Mouse (Mus musculus): ENCODE measurements around the gene Tcp10c. TPM values are rescaled to one million over a fixed set of nuclear protein-coding genes. Genes with fewer than 3 reads are reported as not detected.
"Not testable (repeated sequence)": the region's sequence is repeated elsewhere in the genome, so short reads cannot be mapped to it uniquely, and the experiment has no call there.

The Tcp10c gene
- polyA plus RNA-seq, 1 experiment from 2014 or later: not detected

DNA sequence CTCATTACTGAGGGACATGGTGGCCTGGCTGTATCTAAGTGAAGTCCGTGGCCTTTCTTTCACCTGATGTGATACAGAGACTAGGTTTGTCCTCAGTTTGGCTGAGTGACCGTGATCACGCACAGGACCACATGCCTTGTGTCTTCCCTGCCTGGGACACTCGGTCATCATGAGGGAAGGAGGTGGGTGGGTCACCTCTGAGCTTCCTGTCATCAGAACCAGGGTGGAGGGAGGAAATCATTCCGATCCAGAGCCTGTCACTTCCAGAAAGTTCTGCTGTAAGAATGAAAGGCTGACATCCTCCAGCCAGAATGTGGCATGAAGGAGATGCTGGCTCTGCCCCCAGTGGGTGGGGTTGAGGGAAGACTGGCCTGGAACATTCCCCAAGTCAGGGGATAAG lies 45.6 kb downstream of the Tcp10c start:
- H3K4me1 ChIP-seq (ENCODE audit: control insufficient read depth in 2 of 2, insufficient read depth in 2 of 2, low read length in 2 of 2); ATAC-seq (ENCODE audit: insufficient number of reproducible peaks, insufficient read depth, low FRiP score, low read depth); H3K4me2 ChIP-seq (ENCODE audit: low read length); H3K36me3 ChIP-seq (ENCODE audit: control insufficient read depth, insufficient read depth, low read length); H3K9ac ChIP-seq (ENCODE audit: low read length); H3K4me3 ChIP-seq (ENCODE audit: control insufficient read depth in 1 of 2, insufficient read depth in 1 of 2, low read depth in 1 of 2, low read length in 2 of 2); H3K27ac ChIP-seq (replicated peaks in 1 of 2; ENCODE audit: control insufficient read depth in 1 of 2, insufficient read depth in 1 of 2, low read depth in 2 of 2, low read length in 2 of 2); H3K27me3 ChIP-seq (ENCODE audit: control insufficient read depth, insufficient read depth, low read length): not testable (repeated sequence)
- 75% methylated on average over 4 of the region's 5 CpGs for WGBS
- H3K9me3 ChIP-seq (ENCODE audit: control insufficient read depth, low read length): peaks cover 11% of the 10 kb centered on the region

DNA sequence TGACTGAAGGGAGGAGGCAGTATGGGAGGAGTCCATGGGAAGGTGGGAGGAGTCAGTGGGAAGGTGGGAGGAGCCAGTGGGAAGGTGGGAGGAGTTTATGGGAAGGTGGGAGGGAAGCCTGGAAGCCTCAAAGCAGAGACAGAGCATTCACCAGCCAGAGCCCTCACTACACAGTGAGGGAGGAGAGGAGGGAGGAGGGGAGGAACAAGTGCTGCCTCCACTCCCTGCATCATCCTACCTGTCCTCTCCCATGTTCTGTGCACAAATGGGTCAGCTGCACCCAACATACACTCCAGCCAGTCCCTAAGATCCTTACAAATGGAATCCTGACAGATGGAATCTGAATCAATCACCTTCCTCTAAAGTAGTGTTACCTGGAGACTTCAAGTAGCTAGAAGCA lies 47.7 kb downstream of the Tcp10c start:
- not testable (repeated sequence) for H3K36me3 ChIP-seq (ENCODE audit: control insufficient read depth, insufficient read depth, low read length); H3K4me3 ChIP-seq (ENCODE audit: control insufficient read depth in 1 of 2, insufficient read depth in 1 of 2, low read depth in 1 of 2, low read length in 2 of 2); H3K27me3 ChIP-seq (ENCODE audit: control insufficient read depth, insufficient read depth, low read length); H3K4me2 ChIP-seq (ENCODE audit: low read length); H3K9me3 ChIP-seq (ENCODE audit: control insufficient read depth, low read length); H3K27ac ChIP-seq (replicated peaks in 1 of 2; ENCODE audit: control insufficient read depth in 1 of 2, insufficient read depth in 1 of 2, low read depth in 2 of 2, low read length in 2 of 2); H3K9ac ChIP-seq (ENCODE audit: low read length); ATAC-seq (ENCODE audit: insufficient number of reproducible peaks, insufficient read depth, low FRiP score, low read depth); H3K4me1 ChIP-seq (ENCODE audit: control insufficient read depth in 2 of 2, insufficient read depth in 2 of 2, low read length in 2 of 2)

DNA sequence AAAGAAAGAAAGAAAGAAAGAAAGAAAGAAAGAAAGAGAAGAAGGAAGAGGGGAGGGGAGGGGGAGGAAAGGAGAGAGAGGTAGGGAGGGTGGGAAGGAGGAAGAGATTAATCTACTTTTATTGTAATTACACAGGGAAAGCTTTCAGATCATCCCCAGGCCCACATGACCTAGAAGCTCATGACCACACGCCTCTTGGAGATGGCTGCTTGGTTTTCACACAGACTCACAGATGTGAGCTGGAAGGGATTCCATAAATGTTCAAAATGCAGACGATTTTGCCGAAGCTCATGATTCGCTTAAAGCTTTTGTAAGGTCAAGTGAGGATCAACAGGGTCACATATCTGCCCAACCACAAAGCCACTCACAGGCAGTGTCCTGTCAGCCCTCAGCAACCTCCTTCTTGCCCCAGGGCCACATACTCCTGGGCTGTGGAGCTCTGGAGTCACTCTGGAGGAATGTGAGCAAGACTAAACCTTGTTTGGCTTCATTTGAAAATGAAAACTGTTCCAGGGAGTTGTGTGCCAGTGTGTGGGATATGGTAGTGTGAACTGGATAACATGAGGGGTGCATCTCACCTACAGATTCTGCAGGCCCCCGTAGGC lies 49.3 kb downstream of the Tcp10c start:
- H3K9ac ChIP-seq (ENCODE audit: low read length); H3K36me3 ChIP-seq (ENCODE audit: control insufficient read depth, insufficient read depth, low read length); H3K27me3 ChIP-seq (ENCODE audit: control insufficient read depth, insufficient read depth, low read length); ATAC-seq (ENCODE audit: insufficient number of reproducible peaks, insufficient read depth, low FRiP score, low read depth); H3K4me1 ChIP-seq (ENCODE audit: control insufficient read depth in 2 of 2, insufficient read depth in 2 of 2, low read length in 2 of 2); H3K4me3 ChIP-seq (ENCODE audit: control insufficient read depth in 1 of 2, insufficient read depth in 1 of 2, low read depth in 1 of 2, low read length in 2 of 2); H3K27ac ChIP-seq (replicated peaks in 1 of 2; ENCODE audit: control insufficient read depth in 1 of 2, insufficient read depth in 1 of 2, low read depth in 2 of 2, low read length in 2 of 2); H3K4me2 ChIP-seq (ENCODE audit: low read length); H3K9me3 ChIP-seq (ENCODE audit: control insufficient read depth, low read length): not testable (repeated sequence)
- 70% methylated on average over 5 of the region's 5 CpGs for WGBS

DNA sequence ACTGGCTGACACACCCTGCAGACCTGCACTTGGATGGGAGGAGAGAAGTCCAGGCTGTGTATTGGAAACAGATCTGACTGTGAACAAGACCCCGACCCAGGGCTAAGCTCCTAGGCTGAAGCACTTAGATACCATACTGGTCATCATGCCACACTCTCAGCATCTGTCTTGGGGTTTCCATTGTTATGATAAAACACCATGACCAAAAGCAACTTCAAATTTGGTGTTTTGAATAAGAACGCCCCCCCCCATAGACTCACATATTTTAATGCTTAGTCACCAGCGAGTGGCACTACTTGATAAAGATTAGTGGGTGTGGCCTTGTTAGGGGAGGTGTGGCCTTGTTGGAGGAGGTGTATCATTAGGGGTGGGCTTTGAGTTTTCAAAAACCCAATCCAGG lies 51.7 kb downstream of the Tcp10c start:
- not testable (repeated sequence) for H3K4me3 ChIP-seq (ENCODE audit: control insufficient read depth in 1 of 2, insufficient read depth in 1 of 2, low read depth in 1 of 2, low read length in 2 of 2); H3K9me3 ChIP-seq (ENCODE audit: control insufficient read depth, low read length); H3K9ac ChIP-seq (ENCODE audit: low read length); H3K4me1 ChIP-seq (ENCODE audit: control insufficient read depth in 2 of 2, insufficient read depth in 2 of 2, low read length in 2 of 2); ATAC-seq (ENCODE audit: insufficient number of reproducible peaks, insufficient read depth, low FRiP score, low read depth); H3K36me3 ChIP-seq (ENCODE audit: control insufficient read depth, insufficient read depth, low read length); H3K4me2 ChIP-seq (ENCODE audit: low read length); H3K27me3 ChIP-seq (ENCODE audit: control insufficient read depth, insufficient read depth, low read length); H3K27ac ChIP-seq (replicated peaks in 1 of 2; ENCODE audit: control insufficient read depth in 1 of 2, insufficient read depth in 1 of 2, low read depth in 2 of 2, low read length in 2 of 2)
- WGBS: 67% methylated on average over 3 of the region's 3 CpGs

DNA sequence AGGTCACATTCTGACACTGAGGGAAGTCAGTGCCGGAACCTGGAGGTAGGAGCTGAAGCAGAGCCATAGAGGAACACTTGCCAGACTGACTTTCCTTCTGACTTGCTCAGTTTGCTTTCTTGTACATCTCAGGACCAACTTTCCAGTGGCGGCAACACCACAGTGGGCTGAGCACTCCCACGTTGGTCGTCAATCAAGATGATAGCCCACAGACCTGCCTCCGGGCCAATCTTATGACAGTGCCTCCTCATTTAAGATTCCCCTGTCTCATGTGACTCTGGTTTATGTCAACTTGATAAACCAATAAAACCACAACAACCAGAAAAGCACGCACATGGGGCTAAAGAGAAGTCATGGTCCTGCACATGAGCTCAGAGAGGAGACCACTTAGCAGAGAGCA lies 52.3 kb downstream of the Tcp10c start:
- H3K9ac ChIP-seq (ENCODE audit: low read length); ATAC-seq (ENCODE audit: insufficient number of reproducible peaks, insufficient read depth, low FRiP score, low read depth); H3K36me3 ChIP-seq (ENCODE audit: control insufficient read depth, insufficient read depth, low read length); H3K4me1 ChIP-seq (ENCODE audit: control insufficient read depth in 2 of 2, insufficient read depth in 2 of 2, low read length in 2 of 2); H3K4me2 ChIP-seq (ENCODE audit: low read length); H3K4me3 ChIP-seq (ENCODE audit: control insufficient read depth in 1 of 2, insufficient read depth in 1 of 2, low read depth in 1 of 2, low read length in 2 of 2); H3K27me3 ChIP-seq (ENCODE audit: control insufficient read depth, insufficient read depth, low read length); H3K27ac ChIP-seq (replicated peaks in 1 of 2; ENCODE audit: control insufficient read depth in 1 of 2, insufficient read depth in 1 of 2, low read depth in 2 of 2, low read length in 2 of 2); H3K9me3 ChIP-seq (ENCODE audit: control insufficient read depth, low read length): not testable (repeated sequence)
- WGBS: 79% methylated on average over 5 of the region's 6 CpGs

DNA sequence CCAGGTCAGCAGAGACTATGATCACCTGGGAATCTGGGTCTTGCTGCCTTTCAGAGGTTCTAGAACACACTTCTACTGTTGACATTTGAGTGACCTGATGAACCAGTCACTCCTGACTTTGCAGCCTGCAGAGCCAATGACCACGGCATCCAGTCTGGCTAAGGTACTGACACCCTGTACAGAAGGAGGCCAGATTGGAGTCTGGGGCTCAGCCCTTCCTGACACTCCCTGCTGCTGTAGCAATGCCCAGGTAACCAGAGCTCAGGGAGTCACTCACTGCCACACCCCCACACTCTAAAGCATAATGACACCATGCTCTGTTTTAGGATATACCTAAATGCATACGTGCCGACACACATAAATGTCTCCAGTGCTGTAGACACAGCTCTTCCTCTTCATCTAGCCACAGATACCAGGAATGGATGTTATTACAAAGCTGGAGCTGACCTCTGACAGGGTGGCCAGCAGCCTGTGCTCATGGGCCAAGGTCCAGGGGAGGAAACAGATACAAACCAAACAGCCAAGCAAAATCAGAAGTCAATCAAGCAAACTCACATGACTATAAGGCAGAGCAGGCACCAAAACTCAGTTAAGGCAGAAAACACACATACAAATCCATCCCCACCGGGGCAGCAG lies 53.4 kb downstream of the Tcp10c start:
- H3K4me3 ChIP-seq (ENCODE audit: control insufficient read depth in 1 of 2, insufficient read depth in 1 of 2, low read depth in 1 of 2, low read length in 2 of 2); H3K27ac ChIP-seq (replicated peaks in 1 of 2; ENCODE audit: control insufficient read depth in 1 of 2, insufficient read depth in 1 of 2, low read depth in 2 of 2, low read length in 2 of 2); H3K9me3 ChIP-seq (ENCODE audit: control insufficient read depth, low read length); H3K4me2 ChIP-seq (ENCODE audit: low read length); H3K9ac ChIP-seq (ENCODE audit: low read length); H3K4me1 ChIP-seq (ENCODE audit: control insufficient read depth in 2 of 2, insufficient read depth in 2 of 2, low read length in 2 of 2); H3K27me3 ChIP-seq (ENCODE audit: control insufficient read depth, insufficient read depth, low read length); H3K36me3 ChIP-seq (ENCODE audit: control insufficient read depth, insufficient read depth, low read length): not testable (repeated sequence)
- peak; percentile 54; the same call in 1 of the 2 replicates for ATAC-seq (ENCODE audit: insufficient number of reproducible peaks, insufficient read depth, low FRiP score, low read depth)
- 89% methylated on average over 3 of the region's 4 CpGs for WGBS

DNA sequence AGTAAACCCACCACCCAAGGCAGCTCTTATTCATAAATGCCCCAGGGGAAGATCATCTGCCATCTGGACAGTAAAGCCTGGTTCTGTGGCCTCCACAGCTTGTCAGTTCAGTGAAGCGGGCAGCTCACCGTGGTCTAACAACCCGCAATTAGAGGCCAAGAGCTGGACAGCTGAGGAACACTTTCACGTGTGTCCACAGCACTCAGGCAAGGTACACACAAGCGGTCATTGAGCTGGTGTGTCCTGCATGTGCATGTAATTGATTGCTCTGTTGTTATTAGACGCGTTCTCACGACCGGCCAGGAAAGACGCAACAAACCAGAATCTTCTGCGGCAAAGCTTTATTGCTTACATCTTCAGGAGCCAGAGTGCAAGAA lies 53.9 kb downstream of the Tcp10c start:
- H3K36me3 ChIP-seq (ENCODE audit: control insufficient read depth, insufficient read depth, low read length); H3K9me3 ChIP-seq (ENCODE audit: control insufficient read depth, low read length); H3K4me2 ChIP-seq (ENCODE audit: low read length); H3K27ac ChIP-seq (replicated peaks in 1 of 2; ENCODE audit: control insufficient read depth in 1 of 2, insufficient read depth in 1 of 2, low read depth in 2 of 2, low read length in 2 of 2); H3K27me3 ChIP-seq (ENCODE audit: control insufficient read depth, insufficient read depth, low read length); H3K4me3 ChIP-seq (ENCODE audit: control insufficient read depth in 1 of 2, insufficient read depth in 1 of 2, low read depth in 1 of 2, low read length in 2 of 2); H3K9ac ChIP-seq (ENCODE audit: low read length); ATAC-seq (ENCODE audit: insufficient number of reproducible peaks, insufficient read depth, low FRiP score, low read depth); H3K4me1 ChIP-seq (ENCODE audit: control insufficient read depth in 2 of 2, insufficient read depth in 2 of 2, low read length in 2 of 2): not testable (repeated sequence)
- WGBS: 92% methylated on average over 8 of the region's 11 CpGs

DNA sequence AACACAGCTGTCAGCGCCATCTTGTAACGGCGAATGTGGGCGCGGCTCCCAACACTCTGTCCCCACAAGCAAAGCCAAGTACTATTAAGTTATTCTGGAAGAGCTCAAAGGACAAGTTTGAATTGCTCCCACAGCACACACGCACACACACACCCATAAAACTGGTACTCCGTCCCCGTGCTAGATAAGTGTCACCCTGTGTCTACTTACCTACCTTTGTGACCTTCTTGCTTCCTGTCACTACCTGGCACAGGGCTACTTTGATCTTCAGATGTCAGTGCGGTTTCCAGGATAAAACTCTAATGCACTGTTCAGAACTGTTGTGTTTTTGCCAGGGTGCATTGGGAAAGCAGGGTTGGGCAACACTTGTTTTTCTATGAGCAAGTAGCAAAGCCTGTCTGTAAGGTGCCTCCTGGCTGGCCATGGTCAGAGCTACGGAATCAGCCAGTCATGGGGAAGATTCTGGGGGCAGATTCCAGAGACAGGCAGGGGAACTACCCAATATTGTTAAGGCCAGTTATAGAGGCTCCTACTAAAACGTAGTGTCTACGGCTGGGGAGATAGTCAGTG lies 66.7 kb downstream of the Tcp10c start:
- H3K4me1 ChIP-seq (ENCODE audit: control insufficient read depth in 2 of 2, insufficient read depth in 2 of 2, low read length in 2 of 2); H3K9me3 ChIP-seq (ENCODE audit: control insufficient read depth, low read length); H3K27ac ChIP-seq (replicated peaks in 1 of 2; ENCODE audit: control insufficient read depth in 1 of 2, insufficient read depth in 1 of 2, low read depth in 2 of 2, low read length in 2 of 2); H3K36me3 ChIP-seq (ENCODE audit: control insufficient read depth, insufficient read depth, low read length); H3K27me3 ChIP-seq (ENCODE audit: control insufficient read depth, insufficient read depth, low read length); ATAC-seq (ENCODE audit: insufficient number of reproducible peaks, insufficient read depth, low FRiP score, low read depth); H3K4me2 ChIP-seq (ENCODE audit: low read length); H3K9ac ChIP-seq (ENCODE audit: low read length); H3K4me3 ChIP-seq (ENCODE audit: control insufficient read depth in 1 of 2, insufficient read depth in 1 of 2, low read depth in 1 of 2, low read length in 2 of 2): not testable (repeated sequence)
- WGBS: 87% methylated on average over 9 of the region's 12 CpGs
